Mouse (Mus musculus) hematopoietic stem cell, adult 5-6 weeks (primary cell): ENCODE results near the gene Cbx3. TPM values are rescaled to one million over a fixed set of nuclear protein-coding genes. Genes with fewer than 3 reads are reported as not detected.
A peak's percentile ranks its signal among the peaks of the same experiment; 100 is the strongest.

Experiments
- ATAC-seq, 2 experiments: fragments of 125-278 bp in 1 of 2; replicated peaks in 1 of 2; 2 replicates each; pipeline ENCODE4 v1.8.0; 2016 to 2017; ENCODE audit warnings: inconsistent platforms in 2 of 2, mild to moderate bottlenecking in 2 of 2, moderate number of reproducible peaks in 2 of 2, low read depth in 1 of 2, moderate TSS enrichment in 1 of 2; ENCODE audit not compliant: low FRiP score in 2 of 2, poor library complexity in 2 of 2, severe bottlenecking in 2 of 2, insufficient read depth in 1 of 2, low TSS enrichment in 1 of 2
- total RNA-seq: library from RNA; stranded (forward); fragments of 172-1452, 232-1000 nt; gene quantifications from 2 replicates; pipeline ENCODE4 v1.2.3, GENCODE M21; 2017

Gene Cbx3
- total RNA-seq, 1 experiment from 2014 or later, result 609 TPM

GRCm38 (mm10) chr6:51507556-51507955, 37.4 kb downstream of the Cbx3 start:
- no peak for ATAC-seq

- peak; percentile 92 to 96 for ATAC-seq
These were observed 38.8 kb downstream of the Cbx3 start for GRCm38 (mm10) chr6:51508750-51509648.

GRCm38 (mm10) chr6:51510094-51510493, 39.9 kb downstream of the Cbx3 start:
- peak; percentile 58 to 84; a peak in 3 of 4 replicates for ATAC-seq

- ATAC-seq, result no peak
These were observed 40.8 kb downstream of the Cbx3 start for GRCm38 (mm10) chr6:51510946-51511345.

GRCm38 (mm10) chr6:51513745-51514144, 43.6 kb downstream of the Cbx3 start:
- no peak for ATAC-seq

- no peak for ATAC-seq
These were observed 44.7 kb downstream of the Cbx3 start for GRCm38 (mm10) chr6:51514860-51515259.

- ATAC-seq, result no peak
These were observed 53.1 kb downstream of the Cbx3 start for GRCm38 (mm10) chr6:51523310-51523709.

- ATAC-seq, result peak; percentile 22 to 68; a peak in 3 of 4 replicates
These were observed 53.7 kb downstream of the Cbx3 start, which contains the start of gene Snx10 for GRCm38 (mm10) chr6:51523807-51524320. Snx10 (plus strand) TSS chr6:51523901.

- ATAC-seq, result peak in 1 of 2 experiments; percentile 18; a peak in 2 of 4 replicates
These were observed 54.3 kb downstream of the Cbx3 start for GRCm38 (mm10) chr6:51524321-51524931.

GRCm38 (mm10) chr6:51525001-51525400, 54.8 kb downstream of the Cbx3 start:
- peak; percentile 64 to 78 for ATAC-seq

GRCm38 (mm10) chr6:51529457-51529856, 59.3 kb downstream of the Cbx3 start:
- ATAC-seq, result no peak

Other genes with a start within 250 kb of the Cbx3 start
- 0.25 and 1.0 TPM in 2 replicates for gene Nfe2l3, start 37.7 kb upstream of the Cbx3 start, total RNA-seq
- gene Hnrnpa2b1, start 466 bp upstream of the Cbx3 start, total RNA-seq, result 1,632 and 1,923 TPM in 2 replicates
- 129 and 131 TPM in 2 replicates for gene Snx10, start 53.5 kb downstream of the Cbx3 start, total RNA-seq